Mouse (Mus musculus): Measurements from ENCODE around the gene Kcnk1. TPM values are rescaled to one million over a fixed set of nuclear protein-coding genes. Genes with fewer than 3 reads are reported as not detected.

Kcnk1 gene
- 15.0 and 16.6 TPM in 2 replicates for polyA plus RNA-seq (2016; fragmentation: Nextera tagmentation; extraction: Ambion mirVana)

GRCm38 (mm10) chr8:125995101-125995986, at the start of gene Kcnk1:
Gene Kcnk1, plus strand, starts transcription at chr8:125995170.
- peak within 1 kb of the TSS; percentile 56; the same call in 1 of the 2 replicates for H3K27ac ChIP-seq
- peak within 1 kb of the TSS; percentile 73 for H3K9ac ChIP-seq (replicated peaks)
- peak within 1 kb of the TSS; percentile 90 for H3K4me2 ChIP-seq
- H3K27me3 ChIP-seq, result peaks cover 62% of the 10 kb centered on the region
- no peaks in the 10 kb centered on the region for H3K9me3 ChIP-seq
- H3K4me1 ChIP-seq (replicated peaks), result peaks cover 23% of the 10 kb centered on the region
- under 1% methylated on average over 72 of the region's 73 CpGs for WGBS
- ATAC-seq (ENCODE audit: insufficient number of reproducible peaks, insufficient read depth, low FRiP score, low TSS enrichment, low read depth), result peak; percentile 77
- no peaks in the 10 kb centered on the region for H3K36me3 ChIP-seq
- H3K4me3 ChIP-seq (replicated peaks), result peak within 1 kb of the TSS; percentile 66

GRCm38 (mm10) chr8:125948696-125949308, 46.2 kb upstream of the Kcnk1 start:
- no peak overlapping the region for H3K9ac ChIP-seq (replicated peaks)
- H3K4me1 ChIP-seq (replicated peaks), result no peaks in the 10 kb centered on the region
- no peaks in the 10 kb centered on the region for H3K36me3 ChIP-seq
- peaks cover 14% of the 10 kb centered on the region; the same call in 1 of the 2 replicates for H3K27me3 ChIP-seq
- no peak overlapping the region for H3K27ac ChIP-seq
- no peak for ATAC-seq (ENCODE audit: insufficient number of reproducible peaks, insufficient read depth, low FRiP score, low TSS enrichment, low read depth)
- 82% methylated on average over 9 of the region's 9 CpGs for WGBS
- no peak overlapping the region for H3K4me2 ChIP-seq
- H3K9me3 ChIP-seq, result no peaks in the 10 kb centered on the region
- no peak overlapping the region for H3K4me3 ChIP-seq (replicated peaks)

- Histone ChIP-seq H3K27ac (no peak overlapping the region), H3K9me3 (no peaks in the 10 kb centered on the region), H3K9ac (replicated peaks) (no peak overlapping the region), H3K36me3 (no peaks in the 10 kb centered on the region), H3K4me2 (no peak overlapping the region), H3K27me3 (peaks cover 18% of the 10 kb centered on the region), H3K4me3 (replicated peaks) (no peak overlapping the region), H3K4me1 (replicated peaks) (no peaks in the 10 kb centered on the region)
- WGBS, result 21% methylated on average over 23 of the region's 23 CpGs
- ATAC-seq (ENCODE audit: insufficient number of reproducible peaks, insufficient read depth, low FRiP score, low TSS enrichment, low read depth), result peak; percentile 85
Measured at GRCm38 (mm10) chr8:125950007-125950940, 44.7 kb upstream of the Kcnk1 start.

GRCm38 (mm10) chr8:125955671-125956070, 39.3 kb upstream of the Kcnk1 start:
- no peak for ATAC-seq (ENCODE audit: insufficient number of reproducible peaks, insufficient read depth, low FRiP score, low TSS enrichment, low read depth)
- Histone ChIP-seq H3K9ac (replicated peaks) (no peak overlapping the region), H3K36me3 (no peaks in the 10 kb centered on the region), H3K4me2 (peak overlapping the region; percentile 27; the same call in 1 of the 2 replicates), H3K27me3 (peaks cover 35% of the 10 kb centered on the region), H3K27ac (no peak overlapping the region), H3K9me3 (peaks cover 5% of the 10 kb centered on the region), H3K4me3 (replicated peaks) (no peak overlapping the region), H3K4me1 (replicated peaks) (peaks cover 22% of the 10 kb centered on the region)
- 18% methylated on average over 11 of the region's 11 CpGs for WGBS

- 72% methylated on average over 9 of the region's 9 CpGs for WGBS
- H3K27ac ChIP-seq, result no peak overlapping the region
- H3K9ac ChIP-seq (replicated peaks), result no peak overlapping the region
- no peaks in the 10 kb centered on the region for H3K36me3 ChIP-seq
- peaks cover 22% of the 10 kb centered on the region for H3K4me1 ChIP-seq (replicated peaks)
- peaks cover 11% of the 10 kb centered on the region for H3K9me3 ChIP-seq
- ATAC-seq (ENCODE audit: insufficient number of reproducible peaks, insufficient read depth, low FRiP score, low TSS enrichment, low read depth), result no peak
- H3K4me2 ChIP-seq, result no peak overlapping the region
- H3K4me3 ChIP-seq (replicated peaks), result no peak overlapping the region
- H3K27me3 ChIP-seq, result peaks cover 33% of the 10 kb centered on the region
Measured at GRCm38 (mm10) chr8:125956796-125957195, 38.2 kb upstream of the Kcnk1 start.

- no peak overlapping the region for H3K27ac ChIP-seq
- H3K9ac ChIP-seq (replicated peaks), result no peak overlapping the region
- H3K4me2 ChIP-seq, result no peak overlapping the region
- no peak overlapping the region for H3K4me3 ChIP-seq (replicated peaks)
- peaks cover 11% of the 10 kb centered on the region for H3K9me3 ChIP-seq
- peaks cover 22% of the 10 kb centered on the region for H3K4me1 ChIP-seq (replicated peaks)
- no peaks in the 10 kb centered on the region for H3K36me3 ChIP-seq
- no peak for ATAC-seq (ENCODE audit: insufficient number of reproducible peaks, insufficient read depth, low FRiP score, low TSS enrichment, low read depth)
- peaks cover 31% of the 10 kb centered on the region for H3K27me3 ChIP-seq
- 38% methylated on average over 13 of the region's 13 CpGs for WGBS
Measured at GRCm38 (mm10) chr8:125957226-125957993, 37.6 kb upstream of the Kcnk1 start.

GRCm38 (mm10) chr8:125957994-125958368, 37.0 kb upstream of the Kcnk1 start:
- Histone ChIP-seq H3K9ac (replicated peaks) (no peak overlapping the region), H3K4me1 (replicated peaks) (peaks cover 22% of the 10 kb centered on the region), H3K4me2 (no peak overlapping the region), H3K27me3 (peaks cover 34% of the 10 kb centered on the region), H3K27ac (no peak overlapping the region), H3K36me3 (no peaks in the 10 kb centered on the region), H3K9me3 (peaks cover 11% of the 10 kb centered on the region), H3K4me3 (replicated peaks) (no peak overlapping the region)
- 79% methylated on average over 1 of the region's 1 CpGs for WGBS
- no peak for ATAC-seq (ENCODE audit: insufficient number of reproducible peaks, insufficient read depth, low FRiP score, low TSS enrichment, low read depth)

- Histone ChIP-seq H3K36me3 (no peaks in the 10 kb centered on the region), H3K27ac (no peak overlapping the region), H3K4me1 (replicated peaks) (peaks cover 27% of the 10 kb centered on the region), H3K27me3 (peaks cover 48% of the 10 kb centered on the region), H3K4me2 (no peak overlapping the region), H3K9ac (replicated peaks) (no peak overlapping the region), H3K9me3 (peaks cover 12% of the 10 kb centered on the region), H3K4me3 (replicated peaks) (no peak overlapping the region)
- no peak for ATAC-seq (ENCODE audit: insufficient number of reproducible peaks, insufficient read depth, low FRiP score, low TSS enrichment, low read depth)
- WGBS, result 45% methylated on average over 4 of the region's 4 CpGs
Measured at GRCm38 (mm10) chr8:125959363-125959771, 35.6 kb upstream of the Kcnk1 start.

- Histone ChIP-seq H3K27ac (no peak overlapping the region), H3K9ac (replicated peaks) (no peak overlapping the region), H3K9me3 (peaks cover 19% of the 10 kb centered on the region), H3K36me3 (no peaks in the 10 kb centered on the region), H3K4me2 (no peak overlapping the region), H3K4me1 (replicated peaks) (peaks cover 27% of the 10 kb centered on the region), H3K4me3 (replicated peaks) (no peak overlapping the region), H3K27me3 (peaks cover 52% of the 10 kb centered on the region)
- no peak for ATAC-seq (ENCODE audit: insufficient number of reproducible peaks, insufficient read depth, low FRiP score, low TSS enrichment, low read depth)
- 84% methylated on average over 8 of the region's 8 CpGs for WGBS
Measured at GRCm38 (mm10) chr8:125960037-125960436, 34.9 kb upstream of the Kcnk1 start.

- Histone ChIP-seq H3K4me3 (replicated peaks) (no peak overlapping the region), H3K4me2 (no peak overlapping the region), H3K36me3 (no peaks in the 10 kb centered on the region), H3K9me3 (peaks cover 19% of the 10 kb centered on the region), H3K27me3 (peaks cover 48% of the 10 kb centered on the region), H3K27ac (no peak overlapping the region), H3K9ac (replicated peaks) (no peak overlapping the region), H3K4me1 (replicated peaks) (peaks cover 20% of the 10 kb centered on the region)
- no peak for ATAC-seq (ENCODE audit: insufficient number of reproducible peaks, insufficient read depth, low FRiP score, low TSS enrichment, low read depth)
- 71% methylated on average over 6 of the region's 6 CpGs for WGBS
Measured at GRCm38 (mm10) chr8:125961790-125962189, 33.2 kb upstream of the Kcnk1 start.
